Mouse (Mus musculus): ENCODE measurements around the gene Slc3a2.

Slc3a2 gene

GRCm38 (mm10) chr19:8706930-8707329 lies 16.2 kb downstream of the Slc3a2 start:
- no peak for DNase-seq

GRCm38 (mm10) chr19:8706132-8706667 lies 17.0 kb downstream of the Slc3a2 start:
- no peak for DNase-seq

- no peak for DNase-seq
Measured at GRCm38 (mm10) chr19:8705026-8705708, 18.0 kb downstream of the Slc3a2 start.

GRCm38 (mm10) chr19:8703571-8703970 lies 19.6 kb downstream of the Slc3a2 start:
- DNase-seq: no peak

GRCm38 (mm10) chr19:8702458-8702857 lies 20.7 kb downstream of the Slc3a2 start:
- peak; percentile 83 for DNase-seq

- DNase-seq: no peak
Measured at GRCm38 (mm10) chr19:8699652-8700051, 23.5 kb downstream of the Slc3a2 start.

- peak; percentile 69 for DNase-seq
Measured at GRCm38 (mm10) chr19:8695330-8695729, 27.8 kb downstream of the Slc3a2 start.

- no peak for DNase-seq
Measured at GRCm38 (mm10) chr19:8692740-8693139, 30.4 kb downstream of the Slc3a2 start.

GRCm38 (mm10) chr19:8691871-8692539 lies 31.2 kb downstream of the Slc3a2 start:
- no peak for DNase-seq

- DNase-seq: no peak
Measured at GRCm38 (mm10) chr19:8683627-8684026, 39.5 kb downstream of the Slc3a2 start.

GRCm38 (mm10) chr19:8682996-8683395 lies 40.2 kb downstream of the Slc3a2 start:
- DNase-seq: peak; percentile 89

- no peak for DNase-seq
Measured at GRCm38 (mm10) chr19:8681633-8682362, 41.4 kb downstream of the Slc3a2 start.

- DNase-seq: peak; percentile 57
Measured at GRCm38 (mm10) chr19:8679031-8679779, 44.0 kb downstream of the Slc3a2 start.

- DNase-seq: no peak
Measured at GRCm38 (mm10) chr19:8673336-8674063, 49.7 kb downstream of the Slc3a2 start.

- DNase-seq: no peak
Measured at GRCm38 (mm10) chr19:8672859-8673258, 50.3 kb downstream of the Slc3a2 start.

GRCm38 (mm10) chr19:8665746-8666145 lies 57.4 kb downstream of the Slc3a2 start:
- no peak for DNase-seq

- DNase-seq: no peak
Measured at GRCm38 (mm10) chr19:8664859-8665258, 58.3 kb downstream of the Slc3a2 start.

- DNase-seq: no peak
Measured at GRCm38 (mm10) chr19:8663911-8664421, 59.2 kb downstream of the Slc3a2 start.

GRCm38 (mm10) chr19:8663360-8663839 lies 59.8 kb downstream of the Slc3a2 start, which contains the start of gene Chrm1:
TSS of gene Chrm1 (plus strand) at chr19:8663789.
- no peak for DNase-seq

- DNase-seq: peak; percentile 74
Measured at GRCm38 (mm10) chr19:8662337-8662736, 60.8 kb downstream of the Slc3a2 start.

GRCm38 (mm10) chr19:8661821-8662307 lies 61.3 kb downstream of the Slc3a2 start:
- no peak for DNase-seq
